Mouse (Mus musculus) adipocyte (in vitro differentiated cells): ENCODE results near the gene Lama5.

Experiments
- DNase-seq: peaks from one replicate; pipeline ENCODE4 v3.0.0-alpha.2; 2016; ENCODE audit warnings: low spot score

Gene Lama5

GRCm38 (mm10) chr2:180254436-180255209 lies 29.0 kb upstream of the Lama5 start:
- no peak for DNase-seq

GRCm38 (mm10) chr2:180251838-180252237 lies 26.2 kb upstream of the Lama5 start:
- DNase-seq, result no peak

GRCm38 (mm10) chr2:180250930-180251611 lies 25.4 kb upstream of the Lama5 start:
- DNase-seq, result peak; percentile 92

GRCm38 (mm10) chr2:180248947-180249660 lies 23.4 kb upstream of the Lama5 start:
- no peak for DNase-seq

- no peak for DNase-seq
Observed at GRCm38 (mm10) chr2:180247916-180248315, 22.3 kb upstream of the Lama5 start.

GRCm38 (mm10) chr2:180243108-180243507 lies 17.4 kb upstream of the Lama5 start:
- no peak for DNase-seq

GRCm38 (mm10) chr2:180238591-180238990 lies 12.9 kb upstream of the Lama5 start:
- DNase-seq, result no peak

- peak; percentile 41 for DNase-seq
Observed at GRCm38 (mm10) chr2:180237601-180238345, 12.1 kb upstream of the Lama5 start.

- DNase-seq, result no peak
Observed at GRCm38 (mm10) chr2:180236930-180237329, 11.3 kb upstream of the Lama5 start.

- no peak for DNase-seq
Observed at GRCm38 (mm10) chr2:180236500-180236899, 10.8 kb upstream of the Lama5 start.

- DNase-seq, result no peak
Observed at GRCm38 (mm10) chr2:180235788-180236187, 10.1 kb upstream of the Lama5 start.

- no peak for DNase-seq
Observed at GRCm38 (mm10) chr2:180234980-180235379, 9.3 kb upstream of the Lama5 start.

GRCm38 (mm10) chr2:180234353-180234752 lies 8.7 kb upstream of the Lama5 start:
- no peak for DNase-seq

- no peak for DNase-seq
Observed at GRCm38 (mm10) chr2:180233101-180233904, 7.6 kb upstream of the Lama5 start.

- no peak for DNase-seq
Observed at GRCm38 (mm10) chr2:180230482-180230881, 4.8 kb upstream of the Lama5 start.

- DNase-seq, result no peak
Observed at GRCm38 (mm10) chr2:180229129-180229528, 3.5 kb upstream of the Lama5 start.

GRCm38 (mm10) chr2:180228592-180228991 lies 2.9 kb upstream of the Lama5 start:
- peak; percentile 95 for DNase-seq

GRCm38 (mm10) chr2:180228060-180228458 lies 2.4 kb upstream of the Lama5 start:
- no peak for DNase-seq

GRCm38 (mm10) chr2:180227262-180228059 lies 1.8 kb upstream of the Lama5 start:
- DNase-seq, result peak; percentile 42

- DNase-seq, result no peak
Observed at GRCm38 (mm10) chr2:180225044-180225761, 456 bp downstream of the Lama5 start.
